Mouse (Mus musculus): ENCODE measurements at regions not wholly inside any gene's neighbourhood (a gene's known extent, or its start where the extent isn't known, plus 50 kb on each side); places are given as distances from the start of the nearest gene placed in this dataset.
A peak's percentile ranks its signal among the peaks of the same experiment; 100 is the strongest.
"Not testable (repeated sequence)": the region's sequence is repeated elsewhere in the genome, so short reads cannot be mapped to it uniquely, and the experiment has no call there.

GRCm38 (mm10) chr14:14478159-14478558 lies 77.1 kb downstream of the Olfr721-ps1 start:
- DNase-seq; intact Hi-C loops (cut with DNase I): not testable (repeated sequence)

GRCm38 (mm10) chr14:14481840-14482239 lies 80.7 kb downstream of the Olfr721-ps1 start:
- DNase-seq, result peak; percentile 11
- intact Hi-C loops (cut with DNase I), result loop anchor here (10.0 kb wide), 1 partner anchor 383 kb away; no protein-coding TSS in a partner anchor

GRCm38 (mm10) chr14:14486356-14486755 lies 85.3 kb downstream of the Olfr721-ps1 start:
- DNase-seq, result no peak
- intact Hi-C loops (cut with DNase I), result loop anchor here (10.0 kb wide), 1 partner anchor 378 kb away; no protein-coding TSS in a partner anchor

- DNase-seq, result no peak
- intact Hi-C loops (cut with DNase I), result no loop called here
Observed at GRCm38 (mm10) chr14:14490501-14490900, 89.4 kb downstream of the Olfr721-ps1 start.

- no peak for DNase-seq
- intact Hi-C loops (cut with DNase I), result no loop called here
Observed at GRCm38 (mm10) chr14:14492041-14492440, 90.9 kb downstream of the Olfr721-ps1 start.

- DNase-seq, result no peak
- intact Hi-C loops (cut with DNase I), result no loop called here
Observed at GRCm38 (mm10) chr14:14511927-14512326, 110.8 kb downstream of the Olfr721-ps1 start.

GRCm38 (mm10) chr14:14513056-14513455 lies 112.0 kb downstream of the Olfr721-ps1 start:
- intact Hi-C loops (cut with DNase I), result no loop called here
- no peak for DNase-seq

- intact Hi-C loops (cut with DNase I), result no loop called here
- no peak for DNase-seq
Observed at GRCm38 (mm10) chr14:14513498-14513897, 112.4 kb downstream of the Olfr721-ps1 start.

- peak; percentile 8 for DNase-seq
- intact Hi-C loops (cut with DNase I), result no loop called here
Observed at GRCm38 (mm10) chr14:14514440-14515172, 113.5 kb downstream of the Olfr721-ps1 start.

- DNase-seq, result no peak
- intact Hi-C loops (cut with DNase I), result no loop called here
Observed at GRCm38 (mm10) chr14:14515363-14515762, 114.3 kb downstream of the Olfr721-ps1 start.

GRCm38 (mm10) chr14:14515918-14516317 lies 114.8 kb downstream of the Olfr721-ps1 start:
- no peak for DNase-seq
- intact Hi-C loops (cut with DNase I), result no loop called here

- DNase-seq, result no peak
- intact Hi-C loops (cut with DNase I), result no loop called here
Observed at GRCm38 (mm10) chr14:14518027-14518426, 116.9 kb downstream of the Olfr721-ps1 start.

GRCm38 (mm10) chr14:14518841-14519240 lies 117.7 kb downstream of the Olfr721-ps1 start:
- intact Hi-C loops (cut with DNase I), result no loop called here
- DNase-seq, result no peak

GRCm38 (mm10) chr14:14520195-14520594 lies 119.1 kb downstream of the Olfr721-ps1 start:
- DNase-seq, result no peak
- intact Hi-C loops (cut with DNase I), result no loop called here

GRCm38 (mm10) chr14:14521331-14521730 lies 120.2 kb downstream of the Olfr721-ps1 start:
- DNase-seq; intact Hi-C loops (cut with DNase I): not testable (repeated sequence)

- no peak for DNase-seq
- intact Hi-C loops (cut with DNase I), result no loop called here
Observed at GRCm38 (mm10) chr14:14525225-14525624, 124.1 kb downstream of the Olfr721-ps1 start.

GRCm38 (mm10) chr14:14528437-14528836 lies 127.3 kb downstream of the Olfr721-ps1 start:
- DNase-seq, result no peak
- intact Hi-C loops (cut with DNase I), result no loop called here

GRCm38 (mm10) chr14:14541206-14541605 lies 140.1 kb downstream of the Olfr721-ps1 start:
- intact Hi-C loops (cut with DNase I), result no loop called here
- DNase-seq, result no peak

GRCm38 (mm10) chr14:14541705-14542104 lies 140.6 kb downstream of the Olfr721-ps1 start:
- intact Hi-C loops (cut with DNase I), result no loop called here
- DNase-seq, result no peak

GRCm38 (mm10) chr14:14544236-14544635 lies 143.1 kb downstream of the Olfr721-ps1 start:
- intact Hi-C loops (cut with DNase I), result no loop called here
- no peak for DNase-seq

GRCm38 (mm10) chr14:14552201-14552600 lies 149.9 kb upstream of the Slc4a7 start:
- no peak for DNase-seq
- intact Hi-C loops (cut with DNase I), result no loop called here

- intact Hi-C loops (cut with DNase I), result no loop called here
- no peak for DNase-seq
Observed at GRCm38 (mm10) chr14:14574851-14575250, 127.2 kb upstream of the Slc4a7 start.

- DNase-seq, result no peak
- intact Hi-C loops (cut with DNase I), result no loop called here
Observed at GRCm38 (mm10) chr14:14591939-14592338, 110.1 kb upstream of the Slc4a7 start.
